Mouse (Mus musculus): ENCODE data around the gene Vasp. TPM values are rescaled to one million over a fixed set of nuclear protein-coding genes. Genes with fewer than 3 reads are reported as not detected.

The Vasp gene
- polyA plus RNA-seq, 1 experiment from 2014 or later = 42.4 TPM

DNA sequence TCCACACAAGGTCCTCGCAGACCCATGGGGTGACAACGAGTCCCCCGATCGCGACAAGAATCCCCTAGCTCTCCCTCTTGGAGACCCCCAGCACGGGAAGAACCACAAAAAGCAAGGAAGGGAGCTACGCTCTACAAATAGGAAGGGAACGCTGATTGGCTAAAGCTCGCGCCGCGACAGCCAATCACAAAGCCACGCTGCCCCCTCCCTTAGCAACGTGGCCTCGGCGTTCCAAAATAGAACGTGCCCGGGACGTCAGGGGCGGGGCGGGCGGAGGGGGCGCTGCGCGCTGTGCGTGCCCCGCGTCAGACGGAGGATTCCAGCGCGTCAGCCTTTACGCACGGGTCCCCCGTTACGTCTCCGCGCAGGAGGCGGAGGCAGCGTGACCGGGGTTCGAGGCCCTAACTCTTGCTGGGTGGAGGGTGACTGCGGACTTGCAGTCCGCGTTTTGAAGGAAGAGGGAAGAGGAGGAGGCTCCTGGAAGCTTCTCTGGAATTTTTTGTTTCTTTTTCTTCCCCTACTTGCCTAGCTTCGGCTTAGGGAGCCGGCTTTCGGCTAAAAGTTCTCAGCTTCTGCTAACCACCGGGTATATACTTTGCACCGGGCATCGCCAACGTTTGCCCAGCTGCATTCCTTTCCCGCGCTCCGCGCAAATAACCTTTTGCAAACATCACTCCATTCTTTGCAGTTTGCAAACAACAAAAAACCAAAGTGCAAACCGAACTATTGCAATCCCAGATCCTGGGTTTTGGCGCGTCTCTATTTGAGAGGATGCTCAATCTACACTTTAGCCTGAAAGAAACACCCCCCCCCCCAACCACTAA, 37.0 kb upstream of the Vasp start:
- Histone ChIP-seq H3K4me1 (peaks cover 43% of the 10 kb centered on the region), H3K27me3 (peaks cover 61% of the 10 kb centered on the region)

DNA sequence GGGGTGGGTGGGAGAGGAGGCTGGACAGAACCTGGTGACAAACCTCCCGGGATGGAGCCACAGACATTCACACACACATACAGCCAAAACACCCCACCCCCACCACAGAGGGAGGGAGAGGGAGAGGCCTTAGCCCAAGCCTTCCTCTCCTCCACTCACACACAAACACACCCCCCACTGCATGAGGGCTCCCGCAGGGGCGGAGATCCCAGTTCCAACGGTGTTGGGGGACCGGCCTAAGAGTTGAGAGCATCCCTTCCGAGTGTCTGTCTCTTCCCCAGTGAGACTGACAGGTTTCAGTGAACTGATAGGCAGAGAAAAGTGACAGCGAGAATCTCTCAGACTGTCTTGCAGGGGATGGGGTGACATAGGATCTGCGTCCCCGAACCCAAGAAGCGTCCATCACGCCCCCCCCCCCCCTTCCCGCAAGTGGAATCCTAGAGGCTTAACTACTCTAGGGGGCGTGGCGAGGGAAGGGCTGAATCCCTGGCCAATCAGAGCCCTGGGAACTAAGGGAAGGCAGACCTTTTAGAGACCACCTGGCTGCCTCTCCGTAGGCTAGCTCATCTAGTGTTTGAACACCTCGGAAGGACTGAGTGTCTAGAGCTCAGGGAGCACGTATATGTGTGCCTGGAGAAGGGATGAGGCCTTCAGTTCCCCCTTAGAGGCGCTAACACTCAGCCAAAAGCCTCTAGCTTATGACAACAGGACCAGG, 36.3 kb upstream of the Vasp start:
- WGBS = 3% methylated on average over 18 of the region's 18 CpGs
- peak; percentile 44 for ATAC-seq (ENCODE audit: low FRiP score)
- Histone ChIP-seq H3K27me3 (peaks cover 63% of the 10 kb centered on the region), H3K36me3 (replicated peaks) (no peaks in the 10 kb centered on the region), H3K4me3 (replicated peaks) (peak overlapping the region; percentile 63), H3K9me3 (no peaks in the 10 kb centered on the region), H3K9ac (peak overlapping the region; percentile 45), H3K4me2 (peak overlapping the region; percentile 94), H3K27ac (peak overlapping the region; percentile 44; the same call in 1 of the 2 replicates), H3K4me1 (peaks cover 46% of the 10 kb centered on the region)

More for the DNA sequence above, 37.0 kb upstream of the Vasp start:
- no peaks in the 10 kb centered on the region for H3K36me3 ChIP-seq (replicated peaks)
- H3K4me2 ChIP-seq = peak overlapping the region; percentile 94
- H3K4me3 ChIP-seq (replicated peaks) = peak overlapping the region; percentile 63
- no peaks in the 10 kb centered on the region for H3K9me3 ChIP-seq
- peak; percentile 87 for ATAC-seq (ENCODE audit: low FRiP score)
- H3K9ac ChIP-seq = peak overlapping the region; percentile 47
- H3K27ac ChIP-seq = peak overlapping the region; percentile 44; the same call in 1 of the 2 replicates
- WGBS = under 1% methylated on average over 58 of the region's 58 CpGs

DNA sequence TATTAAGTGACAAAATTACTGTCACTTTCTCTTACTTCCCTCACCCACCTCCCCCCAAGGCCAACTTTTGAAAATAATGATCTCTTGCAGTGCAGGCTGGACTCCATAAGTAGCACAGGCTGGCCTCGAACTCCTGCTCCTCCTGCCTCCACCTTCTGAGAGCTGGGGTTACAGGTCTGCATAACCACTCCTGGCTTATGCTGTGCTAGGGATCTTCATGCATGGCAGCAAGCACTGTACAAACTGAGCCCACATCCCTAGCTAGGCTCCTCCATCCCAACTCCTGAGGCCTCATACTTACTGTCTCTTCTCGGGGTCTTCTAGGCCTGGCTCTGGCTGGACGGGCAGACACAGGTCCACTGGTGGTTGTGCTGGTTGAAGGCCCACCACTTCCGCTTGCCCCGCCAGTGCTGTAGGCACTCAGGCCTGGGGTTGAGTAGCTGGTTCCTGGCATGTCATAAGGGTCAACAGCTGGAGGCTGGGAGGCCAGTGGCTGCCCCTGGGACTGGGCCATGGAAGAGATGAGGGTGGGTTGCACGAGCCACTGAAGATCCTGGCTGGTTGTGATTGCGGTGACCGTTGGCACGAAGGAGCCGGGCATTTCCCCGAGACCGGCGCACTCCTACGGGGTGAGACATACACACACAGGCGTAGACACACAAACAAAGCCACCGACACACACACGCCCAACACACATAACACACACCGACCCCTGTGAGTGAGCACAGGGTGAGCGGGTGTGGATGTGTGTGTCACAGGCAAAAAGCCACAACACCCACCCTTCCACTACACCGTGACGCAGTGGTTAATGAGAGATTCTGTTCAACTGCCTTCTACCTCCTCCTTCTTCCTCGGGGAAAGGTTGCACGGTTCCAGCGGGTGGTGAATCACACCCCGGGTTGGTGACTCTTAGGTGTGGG, 35.5 kb upstream of the Vasp start:
- Histone ChIP-seq H3K9ac (0 out of 2 replicates have a peak overlapping the region, but pooled peaks have one; percentile 45), H3K4me2 (peak overlapping the region; percentile 94)

DNA sequence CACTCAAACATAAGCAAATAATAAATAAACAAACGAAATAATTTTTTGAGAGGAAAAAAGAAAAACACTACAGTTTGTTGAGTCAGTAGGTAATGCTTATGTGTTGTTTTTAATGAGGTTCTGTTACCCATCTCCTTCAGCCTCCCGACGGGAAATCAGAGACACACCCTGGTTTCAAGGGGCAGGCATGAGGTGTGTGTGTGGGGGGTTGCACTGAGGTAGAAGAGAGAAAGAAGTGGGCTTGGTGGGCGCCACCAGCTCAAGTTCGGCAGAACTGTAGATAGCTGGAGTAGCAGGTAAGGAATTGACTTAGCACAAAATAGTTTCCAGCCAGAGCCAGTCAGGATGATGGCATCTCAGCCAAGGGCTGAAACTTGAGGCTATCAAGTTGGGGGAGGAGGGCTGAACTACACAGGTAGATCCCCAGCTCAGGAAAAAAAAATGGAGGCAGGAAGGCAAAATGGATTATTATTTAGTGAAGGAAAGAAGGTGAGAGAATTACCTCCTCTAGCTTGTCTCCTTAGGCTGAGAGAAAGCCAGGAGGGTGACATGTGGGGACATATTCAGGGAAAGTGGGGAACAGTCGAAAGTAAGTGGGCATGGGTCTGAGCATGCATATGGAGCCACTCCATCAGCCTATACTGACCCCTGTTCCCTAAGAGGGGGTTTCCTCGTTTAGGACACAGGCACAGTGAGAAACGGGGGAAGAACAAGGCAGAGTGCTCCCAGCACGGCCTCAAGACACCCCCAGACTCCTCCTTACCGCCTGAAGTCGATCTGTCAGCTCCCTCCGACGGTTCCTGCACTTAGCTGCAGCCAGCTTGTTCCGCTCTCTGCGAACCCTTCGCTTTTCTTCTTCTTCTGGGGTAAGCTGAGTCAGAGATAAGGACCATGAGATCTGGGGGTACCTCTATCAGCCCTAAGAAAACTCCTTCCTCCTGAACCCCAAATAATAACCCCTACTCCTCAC, 34.5 kb upstream of the Vasp start:
- Histone ChIP-seq H3K4me1 (peaks cover 55% of the 10 kb centered on the region), H3K4me2 (no peak overlapping the region), H3K4me3 (replicated peaks) (no peak overlapping the region), H3K36me3 (replicated peaks) (no peaks in the 10 kb centered on the region), H3K27ac (no peak overlapping the region), H3K9ac (no peak overlapping the region), H3K9me3 (no peaks in the 10 kb centered on the region), H3K27me3 (peaks cover 73% of the 10 kb centered on the region)
- ATAC-seq (ENCODE audit: low FRiP score) = no peak
- WGBS = 44% methylated on average over 16 of the region's 16 CpGs

More for the DNA sequence above, 35.5 kb upstream of the Vasp start:
- Histone ChIP-seq H3K4me1 (peaks cover 47% of the 10 kb centered on the region), H3K4me3 (replicated peaks) (no peak overlapping the region), H3K27ac (no peak overlapping the region), H3K27me3 (peaks cover 68% of the 10 kb centered on the region), H3K36me3 (replicated peaks) (no peaks in the 10 kb centered on the region), H3K9me3 (no peaks in the 10 kb centered on the region)
- no peak for ATAC-seq (ENCODE audit: low FRiP score)
- 76% methylated on average over 25 of the region's 25 CpGs for WGBS

DNA sequence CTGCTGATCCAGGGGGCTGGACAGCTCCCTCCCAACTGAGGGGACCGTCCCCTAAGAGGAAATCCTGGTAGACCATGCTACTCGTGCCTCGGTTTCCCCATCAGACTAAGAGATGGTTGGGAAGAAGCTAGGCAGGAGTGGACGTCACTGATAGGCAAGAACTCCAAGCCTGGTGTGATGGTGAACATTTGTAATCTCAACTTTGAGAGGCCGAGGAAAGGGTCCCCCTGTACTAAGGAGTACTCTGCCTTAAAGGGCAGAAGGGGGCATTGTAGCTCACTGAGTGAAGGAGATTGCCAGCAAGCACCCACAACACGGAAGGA, 33.8 kb upstream of the Vasp start:
- peak overlapping the region; percentile 38; the same call in 1 of the 2 replicates for H3K4me3 ChIP-seq (replicated peaks)
- no peak for ATAC-seq (ENCODE audit: low FRiP score)
- no peak overlapping the region for H3K9ac ChIP-seq
- peaks cover 54% of the 10 kb centered on the region for H3K4me1 ChIP-seq
- H3K36me3 ChIP-seq (replicated peaks) = no peaks in the 10 kb centered on the region
- H3K9me3 ChIP-seq = no peaks in the 10 kb centered on the region
- H3K27me3 ChIP-seq = peaks cover 73% of the 10 kb centered on the region
- WGBS = 8% methylated on average over 6 of the region's 6 CpGs
- H3K27ac ChIP-seq = no peak overlapping the region
- H3K4me2 ChIP-seq = peak overlapping the region; percentile 53

DNA sequence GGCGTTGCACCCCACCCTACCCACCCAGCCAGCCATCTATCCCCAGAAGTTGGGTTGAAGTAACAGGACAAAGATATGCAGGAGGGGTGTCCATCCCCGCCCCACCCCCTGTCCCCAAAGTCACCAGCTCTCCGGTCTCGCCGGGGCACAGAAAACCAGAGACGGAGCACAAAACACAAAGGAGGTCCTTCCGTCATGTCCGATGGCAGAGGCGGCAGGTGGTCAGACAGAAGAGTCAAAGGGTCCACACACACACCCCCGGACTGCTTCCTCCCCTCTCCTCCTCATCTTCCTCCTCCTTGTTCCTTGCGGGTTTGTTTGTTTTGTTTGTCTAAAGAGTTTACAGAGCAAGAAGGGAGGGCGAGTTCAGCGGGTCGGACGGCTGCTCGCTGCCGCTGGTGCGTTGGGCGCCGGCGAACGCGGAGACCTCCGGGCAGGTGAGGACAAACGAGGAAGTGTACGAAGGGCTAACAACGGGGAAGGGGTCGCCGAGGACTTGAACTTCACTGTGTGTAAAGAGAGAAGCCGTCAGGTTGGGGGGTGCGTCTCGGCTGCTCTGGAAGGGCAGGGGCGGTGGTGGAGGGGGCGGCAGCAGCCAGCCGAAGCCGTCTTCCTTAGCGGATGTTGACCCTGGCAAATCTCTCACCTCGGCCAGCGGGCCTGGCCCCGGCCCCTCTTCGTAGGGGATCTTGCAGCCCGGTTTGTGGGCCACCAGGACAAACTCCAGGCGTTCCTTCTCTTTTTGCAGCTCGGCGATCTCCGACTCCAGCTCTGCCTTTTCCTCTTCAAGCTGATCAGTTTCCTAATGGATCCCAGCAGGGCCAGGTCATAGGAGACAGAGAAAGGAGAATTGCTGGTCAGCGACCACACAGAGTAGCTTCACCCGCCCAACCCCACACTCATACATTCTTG, 33.1 kb upstream of the Vasp start:
- WGBS = 2% methylated on average over 48 of the region's 48 CpGs
- peaks cover 73% of the 10 kb centered on the region for H3K27me3 ChIP-seq
- ATAC-seq (ENCODE audit: low FRiP score) = no peak
- peak overlapping the region; percentile 41 for H3K9ac ChIP-seq
- peak overlapping the region; percentile 38 for H3K4me3 ChIP-seq (replicated peaks)
- H3K9me3 ChIP-seq = no peaks in the 10 kb centered on the region
- no peaks in the 10 kb centered on the region for H3K36me3 ChIP-seq (replicated peaks)
- peak overlapping the region; percentile 53 for H3K4me2 ChIP-seq
- H3K27ac ChIP-seq = no peak overlapping the region
- H3K4me1 ChIP-seq = peaks cover 50% of the 10 kb centered on the region

DNA sequence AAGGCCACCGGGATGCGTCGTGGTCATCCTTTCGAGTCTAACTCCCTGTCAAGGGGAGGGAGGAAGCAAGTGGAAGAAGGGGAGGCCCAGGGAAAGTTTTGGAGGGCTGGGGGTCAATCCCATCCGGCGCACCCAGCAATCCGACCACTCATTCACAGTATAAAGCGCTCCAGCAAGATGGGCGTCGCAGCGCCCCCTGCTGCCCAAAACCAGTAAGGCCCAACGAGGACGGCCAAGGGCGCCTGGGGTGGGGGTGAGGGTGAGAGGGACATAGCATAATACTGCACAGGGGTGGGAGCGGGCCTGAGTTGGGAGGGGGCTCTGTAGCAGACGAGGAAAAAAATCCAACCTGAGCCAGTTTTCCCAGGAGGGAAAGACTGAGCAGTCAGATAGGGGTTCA, 32.2 kb upstream of the Vasp start:
- H3K9me3 ChIP-seq = no peaks in the 10 kb centered on the region
- peaks cover 40% of the 10 kb centered on the region for H3K4me1 ChIP-seq
- H3K4me2 ChIP-seq = peak overlapping the region; percentile 53
- H3K9ac ChIP-seq = peak overlapping the region; percentile 30
- no peaks in the 10 kb centered on the region for H3K36me3 ChIP-seq (replicated peaks)
- no peak overlapping the region for H3K27ac ChIP-seq
- H3K27me3 ChIP-seq = peaks cover 66% of the 10 kb centered on the region
- ATAC-seq (ENCODE audit: low FRiP score) = no peak
- H3K4me3 ChIP-seq (replicated peaks) = 0 out of 2 replicates have a peak overlapping the region, but pooled peaks have one; percentile 11
- 1% methylated on average over 16 of the region's 16 CpGs for WGBS

DNA sequence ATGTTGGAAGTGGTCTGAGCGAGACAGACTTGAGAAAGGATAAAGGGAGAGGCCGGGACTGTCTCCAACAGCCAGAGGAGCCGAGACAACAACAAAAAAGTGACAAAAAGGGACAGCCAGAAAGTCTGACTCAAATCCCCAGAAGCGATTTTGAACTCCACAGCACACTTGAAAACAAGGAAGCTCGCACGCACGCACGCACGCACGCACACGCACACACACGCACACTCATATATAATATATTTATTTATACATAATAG, 31.4 kb upstream of the Vasp start:
- H3K9me3 ChIP-seq = no peaks in the 10 kb centered on the region
- H3K4me3 ChIP-seq (replicated peaks) = no peak overlapping the region
- no peak overlapping the region for H3K9ac ChIP-seq
- no peak for ATAC-seq (ENCODE audit: low FRiP score)
- WGBS = 77% methylated on average over 12 of the region's 12 CpGs
- no peaks in the 10 kb centered on the region for H3K36me3 ChIP-seq (replicated peaks)
- no peak overlapping the region for H3K27ac ChIP-seq
- H3K27me3 ChIP-seq = peaks cover 66% of the 10 kb centered on the region
- H3K4me1 ChIP-seq = peaks cover 37% of the 10 kb centered on the region
- no peak overlapping the region for H3K4me2 ChIP-seq

DNA sequence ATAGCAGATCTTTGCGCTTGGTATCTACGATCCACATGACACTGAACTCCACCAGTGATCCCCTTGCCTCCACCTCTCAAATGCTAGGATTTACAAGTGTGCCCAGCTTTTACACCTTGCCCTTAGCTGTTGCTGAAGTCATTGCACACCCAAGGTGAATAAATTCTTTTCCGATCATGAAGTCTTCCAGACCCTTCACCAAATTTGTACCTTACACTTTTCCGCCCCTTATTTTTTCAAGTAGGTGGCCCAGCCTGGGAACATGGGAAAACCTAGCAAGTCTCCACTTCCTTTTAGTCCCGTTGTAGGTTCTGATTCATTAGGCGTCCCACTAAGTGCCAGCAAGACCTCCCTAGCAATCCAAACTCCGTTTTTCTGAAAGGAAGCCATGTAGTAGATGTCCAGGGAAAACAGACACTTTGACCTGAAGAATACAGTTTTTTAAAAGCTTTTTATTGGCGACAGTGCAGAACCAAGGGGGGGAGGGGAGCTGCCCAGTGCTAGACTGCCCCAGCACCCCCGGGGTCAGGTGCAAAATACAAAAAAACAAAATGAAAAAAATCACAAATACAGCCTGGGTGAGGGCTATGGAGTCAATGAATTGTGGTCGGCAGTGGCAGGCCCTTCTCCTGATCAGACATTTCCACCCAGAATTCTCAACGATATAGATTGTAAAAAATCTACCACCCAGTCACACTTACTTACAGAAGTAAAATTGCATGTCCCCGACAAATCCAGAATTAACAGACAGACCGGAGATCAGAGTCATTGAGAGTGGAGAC, 30.8 kb upstream of the Vasp start:
- Histone ChIP-seq H3K4me2 (peak overlapping the region; percentile 59), H3K27me3 (peaks cover 61% of the 10 kb centered on the region), H3K4me1 (peaks cover 32% of the 10 kb centered on the region), H3K27ac (no peak overlapping the region), H3K4me3 (replicated peaks) (peak overlapping the region; percentile 42; the same call in 1 of the 2 replicates), H3K9ac (no peak overlapping the region), H3K9me3 (no peaks in the 10 kb centered on the region), H3K36me3 (replicated peaks) (no peaks in the 10 kb centered on the region)
- 51% methylated on average over 13 of the region's 13 CpGs for WGBS
- ATAC-seq (ENCODE audit: low FRiP score) = no peak
